Mouse (Mus musculus) forebrain, embryonic 14.5 days (tissue): ENCODE measurements around the gene Tapbp. TPM values are rescaled to one million over a fixed set of nuclear protein-coding genes. Genes with fewer than 3 reads are reported as not detected.

Experiments
- ATAC-seq: fragments of 200-750 bp; cut with Nextera tagmentation; 2 replicates; pipeline ENCODE4 v1.8.0; 2017; ENCODE audit warnings: mild to moderate bottlenecking, moderate library complexity
- DNase-seq: peaks from one replicate; pipeline ENCODE4 v3.0.0-alpha.2; 2015; ENCODE audit warnings: low spot score
- H3K27ac ChIP-seq: fragments of 300-500 bp; sonication (generic); 2 replicates; pipeline ENCODE4 v1.5.1; 2014; ENCODE audit warnings: low read depth, mild to moderate bottlenecking, control low read depth, low read length, moderate library complexity
- H3K27me3 ChIP-seq: fragments of 300-500 bp; sonication (generic); replicated peaks from 2 replicates; pipeline ENCODE4 v1.6.1; 2014; ENCODE audit warnings: low read length, control low read depth, mixed read lengths; ENCODE audit not compliant: control insufficient read depth, insufficient read depth
- H3K36me3 ChIP-seq: fragments of 300-500 bp; sonication (generic); 2 replicates; pipeline ENCODE4 v1.6.1; 2014; ENCODE audit warnings: low read length, control low read depth; ENCODE audit not compliant: control insufficient read depth, insufficient read depth
- H3K4me1 ChIP-seq: fragments of 300-500 bp; sonication (generic); 2 replicates; pipeline ENCODE4 v1.6.1; 2014; ENCODE audit warnings: antibody characterized with exemption, low read length, control low read depth; ENCODE audit not compliant: control insufficient read depth, insufficient read depth
- H3K4me2 ChIP-seq: fragments of 300-500 bp; sonication (generic); 2 replicates; pipeline ENCODE4 v1.6.1; 2014; ENCODE audit warnings: mild to moderate bottlenecking, control low read depth, low read length
- H3K4me3 ChIP-seq: fragments of 300-500 bp; sonication (generic); 2 replicates; pipeline ENCODE4 v1.5.1; 2014; ENCODE audit warnings: low read depth, low read length, control low read depth
- H3K9ac ChIP-seq: fragments of 300-500 bp; sonication (generic); 2 replicates; pipeline ENCODE4 v1.6.1; 2014; ENCODE audit warnings: mild to moderate bottlenecking, low read length, control low read depth, moderate library complexity
- H3K9me3 ChIP-seq: fragments of 300-500 bp; sonication (generic); replicated peaks from 2 replicates; pipeline ENCODE4 v1.6.1; 2016; ENCODE audit warnings: low read length, control low read depth, mixed read lengths; ENCODE audit not compliant: control insufficient read depth
- WGBS: fragments of 180-500 bp; shearing (Covaris S2); extraction: QIAGEN DNeasy Blood & Tissue Kit; methylation state at CpG from one replicate; pipeline ENCODE4 v1.1.7; 2014; 5-methylcytosine and 5-hydroxymethylcytosine counted together
- polyA plus RNA-seq: library from polyadenylated mRNA; unstranded; fragments of >200 nt; fragmentation: Nextera tagmentation; extraction: Ambion mirVana; gene quantifications from 2 replicates; pipeline ENCODE4 v1.2.1, GENCODE M21; 2014

The Tapbp gene
- polyA plus RNA-seq, 1 experiment from 2014 or later, result 14.1 TPM

- DNase-seq, result no peak
- H3K36me3 ChIP-seq, result peaks cover 5% of the 10 kb centered on the region; the same call in 1 of the 2 replicates
- no peak for ATAC-seq
- H3K4me1 ChIP-seq, result peaks cover 12% of the 10 kb centered on the region
- H3K27ac ChIP-seq, result no peak overlapping the region
- no peak overlapping the region for H3K4me3 ChIP-seq
- no peaks in the 10 kb centered on the region for H3K27me3 ChIP-seq
- no peaks in the 10 kb centered on the region for H3K9me3 ChIP-seq
- no peak overlapping the region for H3K9ac ChIP-seq
- no peak overlapping the region for H3K4me2 ChIP-seq
- WGBS, result 78% methylated on average over 17 of the region's 17 CpGs
These were observed 10.7 kb downstream of the Tapbp start for GRCm38 (mm10) chr17:33926207-33926932.

- WGBS, result 67% methylated on average over 21 of the region's 21 CpGs
- Histone ChIP-seq H3K9ac (peak overlapping the region; percentile 93), H3K27me3 (no peaks in the 10 kb centered on the region), H3K27ac (no peak overlapping the region), H3K4me3 (peak overlapping the region; percentile 82), H3K4me1 (peaks cover 13% of the 10 kb centered on the region), H3K36me3 (peaks cover 19% of the 10 kb centered on the region), H3K4me2 (peak overlapping the region; percentile 99), H3K9me3 (no peaks in the 10 kb centered on the region)
- DNase-seq (no peak), ATAC-seq (no peak)
These were observed 12.7 kb downstream of the Tapbp start for GRCm38 (mm10) chr17:33928251-33928947.

GRCm38 (mm10) chr17:33929371-33930279, 13.9 kb downstream of the Tapbp start, which contains the start of gene Rgl2:
Gene Rgl2 (plus strand): TSS chr17:33929543.
- DNase-seq (peak; percentile 96), ATAC-seq (peak; percentile 93)
- Histone ChIP-seq H3K9ac (peak within 1 kb of the TSS; percentile 93), H3K27me3 (no peaks in the 10 kb centered on the region), H3K9me3 (no peaks in the 10 kb centered on the region), H3K27ac (peak within 1 kb of the TSS; percentile 94), H3K4me3 (peak within 1 kb of the TSS; percentile 82), H3K4me2 (peak within 1 kb of the TSS; percentile 99), H3K36me3 (peaks cover 27% of the 10 kb centered on the region), H3K4me1 (peaks cover 13% of the 10 kb centered on the region)
- under 1% methylated on average over 71 of the region's 80 CpGs for WGBS

- DNase-seq, result peak; percentile 20
These were observed 14.8 kb downstream of the Tapbp start for GRCm38 (mm10) chr17:33930280-33931158.

GRCm38 (mm10) chr17:33931159-33931866, 15.6 kb downstream of the Tapbp start:
- 42% methylated on average over 18 of the region's 18 CpGs for WGBS
- Histone ChIP-seq H3K9me3 (no peaks in the 10 kb centered on the region), H3K27me3 (no peaks in the 10 kb centered on the region), H3K27ac (no peak overlapping the region), H3K36me3 (peaks cover 35% of the 10 kb centered on the region), H3K9ac (peak overlapping the region; percentile 93), H3K4me1 (peaks cover 13% of the 10 kb centered on the region), H3K4me3 (peak overlapping the region; percentile 82), H3K4me2 (peak overlapping the region; percentile 99)
- ATAC-seq (no peak), DNase-seq (no peak)

More at GRCm38 (mm10) chr17:33930280-33931158, 14.8 kb downstream of the Tapbp start:
- H3K4me2 ChIP-seq, result peak overlapping the region; percentile 99
- ATAC-seq, result peak; percentile 10; the same call in 1 of the 2 replicates
- H3K27ac ChIP-seq, result peak overlapping the region; percentile 94
- no peaks in the 10 kb centered on the region for H3K9me3 ChIP-seq
- H3K4me3 ChIP-seq, result peak overlapping the region; percentile 82
- H3K4me1 ChIP-seq, result peaks cover 13% of the 10 kb centered on the region
- H3K27me3 ChIP-seq, result no peaks in the 10 kb centered on the region
- peak overlapping the region; percentile 93 for H3K9ac ChIP-seq
- peaks cover 36% of the 10 kb centered on the region for H3K36me3 ChIP-seq
- WGBS, result under 1% methylated on average over 42 of the region's 45 CpGs

GRCm38 (mm10) chr17:33931947-33932346, 16.2 kb downstream of the Tapbp start:
- DNase-seq (no peak), ATAC-seq (no peak)
- H3K9ac ChIP-seq, result no peak overlapping the region; the same call in 1 of the 2 replicates
- no peaks in the 10 kb centered on the region for H3K9me3 ChIP-seq
- no peaks in the 10 kb centered on the region for H3K27me3 ChIP-seq
- peaks cover 39% of the 10 kb centered on the region for H3K36me3 ChIP-seq
- WGBS, result 90% methylated on average over 11 of the region's 11 CpGs
- no peak overlapping the region for H3K4me2 ChIP-seq
- H3K4me1 ChIP-seq, result peaks cover 13% of the 10 kb centered on the region
- H3K27ac ChIP-seq, result no peak overlapping the region
- H3K4me3 ChIP-seq, result no peak overlapping the region; the same call in 1 of the 2 replicates

- Histone ChIP-seq H3K9me3 (no peaks in the 10 kb centered on the region), H3K4me2 (no peak overlapping the region), H3K27me3 (no peaks in the 10 kb centered on the region), H3K4me3 (no peak overlapping the region), H3K36me3 (peaks cover 44% of the 10 kb centered on the region), H3K4me1 (peaks cover 13% of the 10 kb centered on the region), H3K27ac (no peak overlapping the region), H3K9ac (no peak overlapping the region)
- ATAC-seq (no peak), DNase-seq (no peak)
- 89% methylated on average over 14 of the region's 14 CpGs for WGBS
These were observed 16.7 kb downstream of the Tapbp start for GRCm38 (mm10) chr17:33932448-33932847.
